8 mouse cellular contexts compared by ENCODE assay signal in the genomic region with DNA sequence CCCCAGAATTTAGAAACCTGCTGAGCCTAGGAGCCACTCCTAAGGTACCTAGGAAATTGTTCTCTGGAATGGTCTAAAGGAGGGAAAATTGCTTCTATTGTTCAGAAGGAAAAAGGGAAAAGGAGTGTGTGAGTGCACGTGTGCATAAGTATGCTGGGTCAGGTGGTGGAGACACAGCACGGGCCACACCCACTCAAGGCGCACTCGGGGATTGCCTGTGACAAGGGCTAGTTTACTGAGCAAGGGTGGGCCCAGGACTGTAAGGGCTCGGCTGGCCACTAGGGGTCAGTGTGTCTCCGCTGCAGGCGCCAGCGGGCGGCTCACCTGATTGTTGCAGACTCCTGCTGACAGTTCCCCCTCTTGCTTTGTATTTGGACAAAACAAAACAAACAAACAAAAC. TPM values are rescaled to one million over a fixed set of nuclear protein-coding genes. Genes with fewer than 3 reads are reported as not detected.
DNase-seq lines count a peak whose midpoint lies in the region; ATAC-seq and TF ChIP-seq lines count a peak whose summit lies in the region.

No protein-coding gene starts in this region.

- no peaks in the 10 kb centered on the region for H3K36me3 ChIP-seq in ES-Bruce4 (ENCODE audit: control insufficient read depth, insufficient read depth, low read length, poor library complexity, severe bottlenecking)
- no peaks in the 10 kb centered on the region for H3K36me3 ChIP-seq in forebrain, embryonic 13.5 days (ENCODE audit: poor library complexity, severe bottlenecking)
- no peaks in the 10 kb centered on the region for H3K36me3 ChIP-seq in liver, embryonic 15.5 days (replicated peaks)
- no peaks in the 10 kb centered on the region for H3K36me3 ChIP-seq in neural tube, embryonic 11.5 days (ENCODE audit: control insufficient read depth, insufficient read depth, low read length)
- no peaks in the 10 kb centered on the region for H3K36me3 ChIP-seq in stomach, embryonic 16.5 days (ENCODE audit: control insufficient read depth, insufficient read depth, low read length)

- H3K4me3 ChIP-seq in ES-Bruce4 (ENCODE audit: low read depth, low read length): no peak overlapping the region
- peak overlapping the region; percentile 21; the same call in 1 of the 2 replicates for H3K4me3 ChIP-seq in forebrain, embryonic 13.5 days
- peak overlapping the region; percentile 37 for H3K4me3 ChIP-seq in liver, embryonic 15.5 days (replicated peaks)
- H3K4me3 ChIP-seq in neural tube, embryonic 11.5 days (ENCODE audit: low read depth, low read length): no peak overlapping the region
- peak overlapping the region; percentile 46 for H3K4me3 ChIP-seq in stomach, embryonic 16.5 days (replicated peaks; ENCODE audit: low read length)

- ATAC-seq in cerebellum, adult (ENCODE audit: insufficient number of reproducible peaks, low FRiP score, low TSS enrichment): peak; percentile 90; the same call in 1 of the 2 replicates
- peak; percentile 86 for ATAC-seq in forebrain, embryonic 13.5 days
- peak; percentile 67 for ATAC-seq in liver, embryonic 15.5 days (ENCODE audit: insufficient read depth)
- ATAC-seq in neural tube, embryonic 11.5 days (ENCODE audit: insufficient read depth, low FRiP score, low TSS enrichment): peak; percentile 81; the same call in 1 of the 2 replicates
- peak; percentile 92 for ATAC-seq in stomach, embryonic 16.5 days (ENCODE audit: insufficient read depth, low FRiP score)

- no peak overlapping the region for H3K9ac ChIP-seq in ES-Bruce4 (ENCODE audit: low read depth, poor library complexity, severe bottlenecking)
- peak overlapping the region; percentile 38; the same call in 1 of the 2 replicates for H3K9ac ChIP-seq in forebrain, embryonic 13.5 days
- 0 out of 2 replicates have a peak overlapping the region, but pooled peaks have one; percentile 6 for H3K9ac ChIP-seq in liver, embryonic 15.5 days
- H3K9ac ChIP-seq in neural tube, embryonic 11.5 days (ENCODE audit: low read length): peak overlapping the region; percentile 4; the same call in 1 of the 2 replicates
- H3K9ac ChIP-seq in stomach, embryonic 16.5 days (ENCODE audit: low read length): peak overlapping the region; percentile 67

- H3K4me1 ChIP-seq in ES-Bruce4 (ENCODE audit: control insufficient read depth, insufficient read depth, low read length): no peaks in the 10 kb centered on the region
- H3K4me1 ChIP-seq in forebrain, embryonic 13.5 days: peaks cover 6% of the 10 kb centered on the region
- peaks cover 5% of the 10 kb centered on the region for H3K4me1 ChIP-seq in liver, embryonic 15.5 days (replicated peaks)
- H3K4me1 ChIP-seq in neural tube, embryonic 11.5 days (ENCODE audit: control insufficient read depth, insufficient read depth, low read length): no peaks in the 10 kb centered on the region
- peaks cover 11% of the 10 kb centered on the region; the same call in 1 of the 2 replicates for H3K4me1 ChIP-seq in stomach, embryonic 16.5 days (ENCODE audit: control insufficient read depth, insufficient read depth, low read length)

- TF ChIP-seq POLR2A in ES-Bruce4 (IDR thresholded peaks at IDR 0.05; ENCODE audit: insufficient read depth, low read length): no peak

- no peaks in the 10 kb centered on the region for H3K27me3 ChIP-seq in ES-Bruce4 (ENCODE audit: control insufficient read depth, insufficient read depth, low read length, poor library complexity, severe bottlenecking)
- H3K27me3 ChIP-seq in forebrain, embryonic 13.5 days: no peaks in the 10 kb centered on the region
- no peaks in the 10 kb centered on the region; the same call in 1 of the 2 replicates for H3K27me3 ChIP-seq in liver, embryonic 15.5 days
- no peaks in the 10 kb centered on the region for H3K27me3 ChIP-seq in neural tube, embryonic 11.5 days (ENCODE audit: control insufficient read depth, insufficient read depth, low read length)
- H3K27me3 ChIP-seq in stomach, embryonic 16.5 days (ENCODE audit: control insufficient read depth, insufficient read depth, low read length): no peaks in the 10 kb centered on the region

- H3K4me2 ChIP-seq in forebrain, embryonic 13.5 days: peak overlapping the region; percentile 54
- peak overlapping the region; percentile 63 for H3K4me2 ChIP-seq in liver, embryonic 15.5 days
- H3K4me2 ChIP-seq in neural tube, embryonic 11.5 days (ENCODE audit: low read depth): peak overlapping the region; percentile 17
- H3K4me2 ChIP-seq in stomach, embryonic 16.5 days (ENCODE audit: low read depth, low read length): peak overlapping the region; percentile 70

- under 1% methylated on average over 9 of the region's 9 CpGs for WGBS in forebrain, embryonic 13.5 days
- WGBS in liver, embryonic 15.5 days (ENCODE audit: insufficient replicate concordance): under 1% methylated on average over 9 of the region's 9 CpGs
- WGBS in neural tube, embryonic 11.5 days: 2% methylated on average over 9 of the region's 9 CpGs
- WGBS in stomach, embryonic 16.5 days: 2% methylated on average over 9 of the region's 9 CpGs

- peak; percentile 97 for TF ChIP-seq CTCF in ES-Bruce4 (IDR thresholded peaks at IDR 0.05; ENCODE audit: low read depth, low read length)

- TF ChIP-seq EP300 in ES-Bruce4 (IDR thresholded peaks at IDR 0.05; ENCODE audit: insufficient read depth, low read depth, low read length): no peak

- peak; percentile 92 to 93 for DNase-seq in heart, postnatal 10 days
- DNase-seq in kidney, postnatal 4 days: peak; percentile 92
- peak; percentile 80 for DNase-seq in neural tube, embryonic 11.5 days (ENCODE audit: low spot score)

- no peak overlapping the region for H3K27ac ChIP-seq in ES-Bruce4 (ENCODE audit: insufficient read depth, low read length)
- H3K27ac ChIP-seq in forebrain, embryonic 13.5 days: no peak overlapping the region
- no peak overlapping the region for H3K27ac ChIP-seq in liver, embryonic 15.5 days (replicated peaks)
- H3K27ac ChIP-seq in neural tube, embryonic 11.5 days (ENCODE audit: low read depth, low read length): no peak overlapping the region
- no peak overlapping the region for H3K27ac ChIP-seq in stomach, embryonic 16.5 days (ENCODE audit: low read length)

- 0 out of 2 replicates have a peak, but pooled peaks cover 2% of the 10 kb centered on the region for H3K9me3 ChIP-seq in ES-Bruce4 (replicated peaks; ENCODE audit: control insufficient read depth, insufficient read depth, low read length, poor library complexity, severe bottlenecking)
- H3K9me3 ChIP-seq in forebrain, embryonic 13.5 days (replicated peaks): no peaks in the 10 kb centered on the region
- no peaks in the 10 kb centered on the region for H3K9me3 ChIP-seq in liver, embryonic 15.5 days (replicated peaks)
- H3K9me3 ChIP-seq in neural tube, embryonic 11.5 days (ENCODE audit: control insufficient read depth, low read length): no peaks in the 10 kb centered on the region
- H3K9me3 ChIP-seq in stomach, embryonic 16.5 days (replicated peaks; ENCODE audit: control insufficient read depth, low read length): no peaks in the 10 kb centered on the region

- intact Hi-C loops in heart, postnatal 10 days (cut with DNase I): loop anchor here (1.0 to 5.0 kb wide), 3 partner anchors 65 to 622 kb away; no protein-coding TSS in a partner anchor

RNA-seq across cellular contexts. Expression of gene Gm525, which starts 26.8 kb away (rescaled TPM):
- polyA plus RNA-seq in ES-Bruce4 (2011; ENCODE audit: insufficient read depth, insufficient read length, low read depth, missing spikeins): not detected in 2 replicates
- polyA plus RNA-seq in forebrain, embryonic 13.5 days (2015; fragmentation: Nextera tagmentation; extraction: Ambion mirVana): not detected in 2 replicates
- total RNA-seq in heart, postnatal 10 days (2021): not detected
- not detected in 2 replicates for polyA plus RNA-seq in liver, embryonic 15.5 days (2015; fragmentation: Nextera tagmentation; extraction: Ambion mirVana)
- polyA plus RNA-seq in neural tube, embryonic 11.5 days (2014; fragmentation: Nextera tagmentation; extraction: Ambion mirVana): not detected in 2 replicates
- polyA plus RNA-seq in stomach, embryonic 16.5 days (2015; fragmentation: Nextera tagmentation; extraction: Ambion mirVana): 1.3 and 2.1 TPM in 2 replicates

RNA-seq across cellular contexts. Expression of gene Dgke, which starts 33.8 kb away (rescaled TPM):
- 11.3 and 12.8 TPM in 2 replicates for polyA plus RNA-seq in ES-Bruce4 (2011; ENCODE audit: insufficient read depth, insufficient read length, low read depth, missing spikeins)
- 8.7 and 9.9 TPM in 2 replicates for polyA plus RNA-seq in forebrain, embryonic 13.5 days (2015; fragmentation: Nextera tagmentation; extraction: Ambion mirVana)
- 10 to 100 TPM; 13.1 to 13.5 TPM for total RNA-seq in heart, postnatal 10 days (2021)
- 0.40 and 0.62 TPM in 2 replicates for polyA plus RNA-seq in liver, embryonic 15.5 days (2015; fragmentation: Nextera tagmentation; extraction: Ambion mirVana)
- 6.6 and 6.9 TPM in 2 replicates for polyA plus RNA-seq in neural tube, embryonic 11.5 days (2014; fragmentation: Nextera tagmentation; extraction: Ambion mirVana)
- polyA plus RNA-seq in stomach, embryonic 16.5 days (2015; fragmentation: Nextera tagmentation; extraction: Ambion mirVana): 3.2 and 3.6 TPM in 2 replicates

Comparison
In these comparisons a context has a peak if more than half of its experiments do, and no peak if none do; other contexts are left out.
1. H3K4me3 ChIP-seq: peak in forebrain, embryonic 13.5 days (single experiment), liver, embryonic 15.5 days (single experiment) and stomach, embryonic 16.5 days (single experiment); none in ES-Bruce4 (single experiment) and neural tube, embryonic 11.5 days (single experiment).
2. H3K4me2 ChIP-seq: peak in every context shown above with its lines; median percentile 70 in stomach, embryonic 16.5 days; 63 in liver, embryonic 15.5 days; 54 in forebrain, embryonic 13.5 days; 17 in neural tube, embryonic 11.5 days.
3. Peak in every context shown above with its lines, with median percentiles within 50 percentile points of each other: ATAC-seq and DNase-seq.